Mouse (Mus musculus) ES-Bruce4 (cell line): ENCODE results near the gene Arhgap21. TPM values are rescaled to one million over a fixed set of nuclear protein-coding genes. Genes with fewer than 3 reads are reported as not detected.

Experiments
- H3K27ac ChIP-seq: 2 replicates; pipeline ENCODE4 v1.5.1; 2012; ENCODE audit warnings: low read length, inconsistent platforms; ENCODE audit not compliant: insufficient read depth
- H3K27me3 ChIP-seq: 2 replicates; pipeline ENCODE4 v1.6.1; 2012; ENCODE audit warnings: mild to moderate bottlenecking, low read length, inconsistent platforms; ENCODE audit not compliant: control insufficient read depth, poor library complexity, insufficient read depth, severe bottlenecking
- H3K36me3 ChIP-seq: 2 replicates; pipeline ENCODE4 v1.6.1; 2012; ENCODE audit warnings: inconsistent platforms, mild to moderate bottlenecking, low read length, moderate library complexity; ENCODE audit not compliant: control insufficient read depth, poor library complexity, insufficient read depth, severe bottlenecking
- H3K4me1 ChIP-seq: one replicate; pipeline ENCODE4 v1.8.1; 2011; ENCODE audit warnings: low read length; ENCODE audit not compliant: control insufficient read depth, insufficient read depth
- H3K4me3 ChIP-seq: 2 replicates; pipeline ENCODE4 v1.5.1; 2011; ENCODE audit warnings: low read depth, mild to moderate bottlenecking, low read length
- H3K9ac ChIP-seq: 2 replicates; pipeline ENCODE4 v1.6.1; 2012; ENCODE audit warnings: low read depth, mild to moderate bottlenecking, inconsistent platforms; ENCODE audit not compliant: poor library complexity, severe bottlenecking
- H3K9me3 ChIP-seq: replicated peaks from 2 replicates; pipeline ENCODE4 v1.6.1; 2012; ENCODE audit warnings: mild to moderate bottlenecking, low read length, inconsistent platforms; ENCODE audit not compliant: control insufficient read depth, poor library complexity, insufficient read depth, severe bottlenecking
- CTCF ChIP-seq: IDR thresholded peaks from one replicate; pipeline ENCODE4 v1.8.1; 2011; ENCODE audit warnings: low read depth, low read length
- EP300 ChIP-seq: IDR thresholded peaks from 2 replicates; pipeline ENCODE4 v1.6.1; 2011; ENCODE audit warnings: low read depth, low read length; ENCODE audit not compliant: insufficient read depth
- POLR2A ChIP-seq: IDR thresholded peaks from one replicate; pipeline ENCODE4 v1.8.1; 2011; ENCODE audit warnings: low read length; ENCODE audit not compliant: insufficient read depth
- polyA plus RNA-seq: library from polyadenylated mRNA; stranded (reverse); fragments of >200 nt; gene quantifications from 2 replicates; pipeline ENCODE4 v1.2.4, GENCODE M21; 2011; ENCODE audit warnings: low read depth; ENCODE audit not compliant: missing spikeins, insufficient read depth, insufficient read length

Gene Arhgap21
- 154 and 159 TPM in 2 replicates for polyA plus RNA-seq

GRCm38 (mm10) chr2:20968441-20969200 is at the start of gene Arhgap21:
Arhgap21 (minus strand) TSS chr2:20968881.
- Histone ChIP-seq H3K4me1 (no peaks in the 10 kb centered on the region), H3K9me3 (no peaks in the 10 kb centered on the region), H3K9ac (peak within 1 kb of the TSS; percentile 95), H3K27ac (peak within 1 kb of the TSS; percentile 63), H3K36me3 (no peaks in the 10 kb centered on the region), H3K27me3 (no peaks in the 10 kb centered on the region), H3K4me3 (peak within 1 kb of the TSS; percentile 76)
- TF ChIP-seq EP300 = no peak
- no peak for TF ChIP-seq CTCF
- no peak for TF ChIP-seq POLR2A

- Histone ChIP-seq H3K27me3 (no peaks in the 10 kb centered on the region), H3K36me3 (no peaks in the 10 kb centered on the region), H3K4me1 (no peaks in the 10 kb centered on the region), H3K9ac (no peak overlapping the region), H3K9me3 (no peaks in the 10 kb centered on the region), H3K4me3 (no peak overlapping the region), H3K27ac (no peak overlapping the region)
- TF ChIP-seq CTCF (no peak), POLR2A (no peak), EP300 (no peak)
These were observed 47.9 kb upstream of the Arhgap21 start for GRCm38 (mm10) chr2:21016589-21016988.

DNA sequence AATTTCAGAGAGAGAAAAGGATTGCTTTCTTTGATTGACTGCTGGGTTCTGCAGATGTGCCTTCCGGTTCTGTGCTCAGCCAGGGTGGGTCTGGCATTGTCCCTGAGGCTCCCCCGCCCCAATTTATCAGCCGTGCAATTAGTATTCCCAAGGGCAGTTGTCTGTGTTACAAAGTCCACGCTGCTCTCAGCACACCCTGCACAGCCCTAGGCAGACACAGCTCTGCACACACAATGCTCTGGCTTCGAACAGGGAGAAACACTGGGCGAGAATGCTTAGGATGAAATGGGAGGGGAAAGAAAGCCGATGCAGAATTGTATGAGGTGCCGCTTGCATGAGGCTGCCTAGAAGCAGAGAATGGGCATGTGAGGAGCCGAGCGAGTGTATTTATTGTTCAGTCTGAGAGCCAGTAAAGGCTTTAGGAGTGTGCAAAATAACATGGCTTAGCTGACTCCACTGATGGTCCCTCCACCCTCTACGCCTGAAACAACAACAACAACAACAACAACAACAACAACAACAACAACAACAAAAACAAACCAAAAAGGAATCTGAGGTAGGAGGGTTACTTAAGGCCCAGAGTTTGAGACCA is 42.2 kb upstream of the Arhgap21 start:
- no peaks in the 10 kb centered on the region for H3K27me3 ChIP-seq
- no peak overlapping the region for H3K27ac ChIP-seq
- no peak overlapping the region for H3K9ac ChIP-seq
- H3K4me1 ChIP-seq = no peaks in the 10 kb centered on the region
- no peak overlapping the region for H3K4me3 ChIP-seq
- no peaks in the 10 kb centered on the region for H3K36me3 ChIP-seq
- TF ChIP-seq EP300 (0 out of 2 replicates have a peak, but pooled peaks have one; percentile 26), POLR2A (no peak)
- H3K9me3 ChIP-seq = no peaks in the 10 kb centered on the region

GRCm38 (mm10) chr2:21010219-21010618 is 41.5 kb upstream of the Arhgap21 start:
- TF ChIP-seq CTCF (no peak), POLR2A (no peak), EP300 (no peak)
- Histone ChIP-seq H3K36me3 (no peaks in the 10 kb centered on the region), H3K27ac (no peak overlapping the region), H3K9me3 (no peaks in the 10 kb centered on the region), H3K27me3 (no peaks in the 10 kb centered on the region), H3K4me1 (no peaks in the 10 kb centered on the region), H3K9ac (no peak overlapping the region), H3K4me3 (no peak overlapping the region)

DNA sequence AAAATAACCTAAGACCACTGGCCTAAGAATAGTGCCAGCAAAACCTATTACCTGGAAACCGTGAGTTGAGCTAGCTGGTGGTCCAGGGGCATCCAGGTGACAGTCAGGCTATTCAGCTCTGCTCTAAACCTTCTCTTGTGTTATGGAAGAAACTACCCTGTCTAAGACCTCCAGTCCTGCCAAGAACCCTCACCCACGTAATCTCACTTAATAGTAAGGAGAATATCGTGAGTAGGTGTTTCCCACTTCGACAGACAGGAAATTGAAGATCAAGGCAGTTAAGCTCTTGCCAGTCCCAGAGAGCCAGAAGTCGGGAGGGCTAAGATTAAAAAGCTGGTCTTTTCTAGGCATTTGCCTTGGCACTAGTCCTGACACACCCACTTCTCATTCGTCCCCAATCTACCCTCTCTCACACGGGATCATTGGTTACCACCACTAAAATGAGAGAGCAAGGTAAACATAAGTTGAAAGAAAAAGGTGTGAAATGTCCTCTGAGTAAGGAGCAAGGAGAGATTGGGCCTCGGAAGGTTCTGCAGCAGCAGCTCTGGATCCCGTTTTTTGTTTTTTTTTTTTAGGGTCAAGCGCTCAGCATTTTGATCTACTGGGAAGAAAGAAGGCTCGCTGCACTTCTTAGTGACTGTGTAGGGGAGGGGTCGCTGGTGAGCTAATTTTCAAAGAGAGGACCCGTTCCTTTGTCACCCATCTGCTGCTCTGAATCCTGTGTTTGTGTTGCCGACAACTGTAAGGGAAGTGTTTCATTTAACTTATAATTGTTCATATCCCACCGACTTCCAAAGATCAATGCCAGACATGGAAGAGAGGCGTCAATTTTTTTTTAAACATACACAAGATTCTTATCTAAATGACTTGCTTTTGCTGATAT is 40.8 kb upstream of the Arhgap21 start:
- H3K27ac ChIP-seq = no peak overlapping the region
- no peaks in the 10 kb centered on the region for H3K27me3 ChIP-seq
- no peaks in the 10 kb centered on the region for H3K36me3 ChIP-seq
- no peak for TF ChIP-seq CTCF
- TF ChIP-seq EP300 = no peak
- TF ChIP-seq POLR2A = no peak
- no peaks in the 10 kb centered on the region for H3K9me3 ChIP-seq
- H3K9ac ChIP-seq = no peak overlapping the region
- no peak overlapping the region for H3K4me3 ChIP-seq
- H3K4me1 ChIP-seq = no peaks in the 10 kb centered on the region
